Mouse (Mus musculus): ENCODE results near the gene Dnaja2. TPM values are rescaled to one million over a fixed set of nuclear protein-coding genes. Genes with fewer than 3 reads are reported as not detected.

Gene Dnaja2
- total RNA-seq (2021), result 148 and 164 TPM in 2 replicates
- long read RNA-seq, experiment 1, transcript Dnaja2-201 (9 exons, 2,919 nt), result major isoform, 174 of 192 reads
- long read RNA-seq, experiment 1, partial matches to known transcripts, result 9 of 192 reads
- long read RNA-seq, experiment 1, other reads (novel, unspliced or antisense), result 9 of 192 reads
- long read RNA-seq, experiment 2, transcript Dnaja2-201 (9 exons, 2,919 nt), result major isoform, 131 of 144 reads
- long read RNA-seq, experiment 2, partial matches to known transcripts, result 8 of 144 reads
- long read RNA-seq, experiment 2, other reads (novel, unspliced or antisense), result 5 of 144 reads

DNA sequence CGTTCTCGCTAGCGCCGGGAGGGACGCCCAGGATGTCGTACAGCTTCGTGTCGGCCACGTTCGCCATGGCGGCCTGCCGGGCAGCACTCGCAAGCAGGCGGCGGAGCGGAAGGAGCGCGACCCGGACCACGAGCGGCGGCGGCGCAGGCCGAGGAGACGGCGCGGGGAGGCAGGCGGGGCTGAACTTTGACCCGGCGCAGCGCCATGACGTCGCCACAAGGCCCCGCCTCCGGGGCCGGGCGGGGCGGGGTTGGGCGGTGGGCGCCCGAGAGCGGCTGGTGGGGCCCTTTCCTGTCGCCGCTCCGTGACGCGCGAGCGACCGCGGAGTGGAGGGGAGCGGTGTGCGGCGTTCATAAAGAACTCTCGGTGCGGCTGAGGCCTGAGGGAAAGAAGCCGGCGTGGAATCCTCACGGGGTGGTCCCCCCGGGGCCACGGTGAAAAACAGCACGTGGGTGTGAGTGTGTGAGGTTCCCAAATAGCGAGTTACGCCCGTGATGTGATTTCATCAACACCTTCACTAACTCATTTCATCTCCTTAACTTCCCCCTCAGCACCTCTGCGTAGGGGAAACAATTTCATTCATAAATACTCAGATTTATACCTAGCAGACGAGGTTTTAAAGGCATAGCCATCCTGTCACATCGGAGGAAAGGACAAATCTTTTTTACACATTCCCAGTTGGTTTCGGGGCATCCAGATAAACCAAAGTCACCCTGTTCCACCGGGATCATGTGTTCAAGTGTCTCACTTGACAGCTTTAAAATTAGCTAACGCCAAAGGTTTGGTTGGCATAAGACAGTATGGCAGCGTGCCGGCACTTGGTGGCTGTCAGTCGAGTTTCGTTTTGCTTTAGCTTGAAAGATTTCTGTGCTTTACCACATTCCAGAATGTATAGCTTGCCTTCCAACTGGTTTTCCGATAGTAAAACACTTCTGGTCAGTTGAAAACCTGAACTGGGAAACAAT is at the start of gene Dnaja2:
Dnaja2 (minus strand) TSS at position 164 of the 965 bp plus-strand sequence.
- DNase-seq, result peak; percentile 95

DNA sequence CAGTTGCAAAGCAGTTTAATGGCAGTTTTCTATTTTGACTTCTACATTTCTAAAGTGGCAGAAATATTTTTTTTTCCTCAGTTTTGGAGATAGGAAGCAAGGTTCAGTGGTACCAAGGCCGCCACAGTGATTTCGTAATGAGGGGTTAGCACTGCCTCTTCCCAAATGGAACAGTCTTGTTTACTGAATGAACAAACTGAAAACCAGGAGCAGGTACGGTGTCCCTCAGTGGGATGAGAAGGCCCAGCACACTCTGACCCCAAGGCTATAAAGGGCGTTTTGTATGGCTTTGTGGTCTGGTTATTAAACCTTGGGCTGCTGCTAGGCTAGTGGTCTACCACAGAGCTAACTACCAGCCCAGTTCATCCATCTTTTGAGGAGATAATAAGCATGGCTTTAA is 49.1 kb upstream of the Dnaja2 start:
- DNase-seq, result no peak

DNA sequence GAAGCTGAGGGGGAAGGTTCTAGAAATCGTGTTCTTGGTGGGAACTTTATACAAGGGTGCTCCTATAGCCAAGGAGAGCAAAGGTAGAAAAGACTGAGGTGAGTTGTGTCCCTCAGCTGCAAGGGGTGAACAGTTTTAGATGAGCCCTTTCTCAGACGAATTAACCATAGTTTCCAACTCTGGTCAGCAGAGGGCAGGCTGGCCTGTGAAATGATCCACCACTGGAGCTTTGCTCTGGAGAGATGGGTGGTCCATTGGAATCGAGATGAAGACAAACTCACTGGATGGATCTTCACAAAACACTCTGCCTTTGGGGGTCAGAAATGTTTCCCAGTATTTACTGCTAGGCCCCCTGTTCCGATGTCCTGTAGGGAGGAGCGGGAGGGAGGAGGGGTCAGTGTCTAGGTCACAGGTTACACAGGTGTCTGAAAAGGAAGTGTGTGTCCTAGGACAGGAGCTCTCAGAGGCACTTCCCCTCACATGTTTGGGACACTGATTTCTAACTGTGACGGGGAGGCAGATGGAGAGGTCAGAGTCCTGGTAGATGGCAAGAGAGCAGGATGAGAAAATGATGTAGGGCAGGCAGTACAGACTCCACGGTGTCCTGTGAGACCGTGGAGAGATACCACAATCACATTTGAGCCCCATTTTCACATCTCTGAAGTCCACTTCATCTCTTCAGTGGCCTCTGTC is 48.2 kb upstream of the Dnaja2 start:
- DNase-seq, result peak; percentile 72

DNA sequence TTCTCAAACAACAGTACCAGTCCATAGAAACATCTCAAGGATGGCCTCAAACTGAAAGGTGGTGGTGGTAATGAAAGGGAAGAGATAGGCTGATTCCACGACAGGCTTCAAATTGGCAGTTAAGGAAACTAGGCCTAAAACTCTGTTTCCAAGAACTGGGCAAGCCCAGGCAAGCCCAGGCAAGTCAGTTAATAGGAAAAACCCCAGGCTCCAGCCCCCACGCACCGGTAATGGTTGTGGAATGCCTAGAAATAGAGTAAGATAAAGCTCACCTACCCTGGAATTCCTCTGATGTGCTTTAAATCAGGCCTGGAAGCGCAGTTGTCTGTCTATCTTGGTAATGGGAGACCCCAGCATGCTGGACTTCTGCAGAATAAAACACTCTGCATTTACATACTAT is 47.6 kb upstream of the Dnaja2 start:
- no peak for DNase-seq

DNA sequence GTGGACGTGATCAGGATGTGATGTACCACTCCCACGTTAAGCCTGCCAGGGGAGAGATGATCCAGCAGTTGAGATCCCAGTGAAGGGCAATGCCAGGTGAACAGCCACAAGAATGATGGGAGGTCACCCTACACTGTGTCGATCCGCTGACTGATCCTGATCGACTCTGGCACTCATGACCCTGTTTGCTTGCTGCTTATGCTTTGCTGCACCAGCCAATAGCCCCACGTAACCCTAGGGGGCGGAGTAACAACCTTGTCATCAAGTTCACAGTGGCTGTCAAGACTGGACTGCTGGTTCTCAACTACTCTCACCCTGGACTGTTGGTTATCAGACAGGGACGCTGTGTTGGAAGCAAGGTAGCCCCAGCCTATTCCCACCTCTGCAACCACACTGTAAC is 46.6 kb upstream of the Dnaja2 start:
- no peak for DNase-seq

DNA sequence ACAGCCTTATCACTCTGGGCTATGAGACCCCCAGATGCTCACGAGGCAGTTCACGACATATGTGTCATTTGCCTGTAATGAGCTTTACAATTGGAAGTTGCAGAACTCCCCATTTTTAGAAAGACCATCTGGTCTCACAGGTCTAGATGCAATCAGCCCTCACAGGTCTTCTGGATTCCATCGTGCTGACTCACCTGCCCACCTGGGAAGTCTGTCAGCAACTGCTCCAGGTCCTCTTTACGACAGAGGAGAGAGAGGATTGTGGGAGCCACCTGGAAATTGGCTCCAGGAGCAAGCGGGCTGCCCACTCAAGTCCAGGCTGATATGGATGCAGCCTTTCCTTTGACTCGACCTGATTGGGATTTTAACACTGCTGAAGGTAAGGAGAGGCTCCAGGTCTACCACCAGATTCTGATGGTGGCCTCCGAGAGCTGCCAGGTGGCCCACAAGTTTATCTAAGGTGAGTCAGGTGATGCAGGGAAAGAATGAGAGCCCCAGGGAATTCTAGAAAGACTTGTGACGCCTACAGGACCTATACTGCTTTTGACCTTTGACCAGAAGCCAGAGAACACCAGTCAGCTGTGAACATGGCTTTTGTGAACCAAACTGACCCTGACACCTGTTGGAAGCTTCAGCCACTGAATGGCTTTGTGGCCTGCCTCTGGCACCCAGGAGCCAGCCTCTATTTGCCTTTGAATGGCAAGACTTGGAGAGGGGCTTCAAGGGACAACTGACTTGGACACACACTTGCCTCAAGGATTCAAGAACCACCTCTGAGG is 42.5 kb upstream of the Dnaja2 start:
- no peak for DNase-seq

DNA sequence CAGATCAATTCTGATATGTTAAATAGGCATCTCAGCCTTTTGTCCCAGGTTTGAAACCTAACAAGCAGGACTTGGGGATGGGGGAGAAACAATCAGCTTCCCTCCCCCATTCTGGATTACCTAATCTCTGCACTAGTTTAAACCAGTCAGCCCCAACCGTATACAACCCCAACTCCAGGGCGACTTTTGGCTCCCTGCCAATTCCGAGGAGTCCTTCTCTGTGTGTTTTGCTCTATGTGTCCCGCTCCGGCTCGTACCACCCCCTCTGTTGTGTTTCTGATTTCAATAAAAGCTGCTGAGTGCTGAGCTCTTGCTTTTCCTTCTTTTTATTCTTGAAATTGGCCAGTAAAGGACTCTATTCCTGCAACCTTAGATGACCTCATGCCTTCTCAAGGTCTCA is 40.2 kb upstream of the Dnaja2 start:
- DNase-seq, result peak; percentile 55

DNA sequence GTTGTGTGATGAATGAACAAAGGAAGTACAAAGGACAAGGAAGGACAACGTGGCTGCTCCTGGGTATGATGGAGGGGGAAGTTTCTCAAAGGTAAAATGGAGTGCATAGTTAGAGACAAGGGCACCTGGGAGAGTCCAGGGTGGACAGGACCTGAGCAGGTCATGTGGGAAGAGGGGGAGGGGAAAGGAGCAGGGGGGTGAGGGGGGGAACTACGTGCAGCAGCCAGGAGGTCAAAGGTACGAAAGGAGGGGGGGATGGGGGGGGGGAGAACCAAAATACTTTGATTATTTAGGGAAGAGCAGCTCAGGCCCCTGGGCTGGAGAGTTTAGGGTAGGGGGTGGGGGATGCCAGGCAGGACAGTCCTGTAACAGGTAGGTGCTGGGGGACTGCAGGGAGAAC is 39.8 kb upstream of the Dnaja2 start:
- DNase-seq, result no peak

DNA sequence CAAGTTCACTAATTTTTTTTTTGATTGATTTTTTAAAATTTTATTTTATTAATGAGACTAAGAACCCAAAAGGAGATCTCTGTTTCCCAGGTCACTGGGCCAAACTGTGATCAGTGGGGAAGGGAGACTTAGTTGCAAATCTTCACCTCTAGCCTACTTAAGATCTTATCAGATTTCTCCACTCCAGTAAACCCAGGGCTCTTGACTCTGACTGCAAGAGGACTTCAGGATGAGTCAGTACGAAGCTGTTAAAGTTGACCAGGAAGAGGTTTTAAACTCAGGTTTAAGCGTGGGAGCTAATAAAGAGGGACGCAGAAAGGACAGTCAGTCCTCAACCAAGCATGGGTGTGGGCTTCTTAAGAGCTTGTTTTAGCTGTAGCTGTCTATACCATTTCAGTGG is 38.2 kb upstream of the Dnaja2 start:
- DNase-seq, result no peak

DNA sequence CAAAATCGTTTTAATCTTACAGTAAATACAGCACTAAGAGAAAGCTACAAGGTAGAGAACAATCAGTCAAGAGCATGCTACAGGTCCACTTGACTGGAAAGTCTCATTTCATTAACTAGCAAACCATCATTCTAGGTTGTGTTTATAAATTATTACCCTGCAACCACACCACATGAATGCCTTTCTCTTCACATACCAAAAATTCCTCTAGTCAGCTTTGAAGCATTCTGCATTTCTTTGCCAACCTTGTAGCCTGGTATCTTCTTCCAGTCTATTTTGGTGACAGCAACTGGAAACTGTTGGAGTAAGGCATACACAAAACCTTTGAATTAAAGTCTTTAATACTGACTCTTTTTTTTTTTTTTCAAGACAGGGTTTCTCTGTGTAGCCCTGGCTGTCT is 36.4 kb upstream of the Dnaja2 start:
- no peak for DNase-seq

DNA sequence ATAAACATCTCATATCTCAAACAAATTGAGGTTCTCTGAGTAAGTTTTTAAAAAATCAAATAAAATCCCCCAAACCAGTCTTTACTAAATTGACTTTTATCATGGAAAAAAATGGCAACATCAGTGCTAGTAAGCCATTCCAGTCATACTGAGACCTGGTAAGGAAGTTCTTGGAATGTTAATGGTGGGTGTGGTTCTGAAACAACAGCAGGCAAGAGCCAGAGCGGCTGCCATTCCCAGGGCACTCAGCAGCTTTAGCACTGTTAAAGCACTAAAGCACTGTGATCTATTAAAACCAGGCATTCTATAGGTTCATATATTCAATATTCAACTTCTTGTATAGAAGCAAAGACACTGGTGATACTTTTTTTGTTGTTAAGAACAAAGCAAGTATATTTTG is 35.1 kb upstream of the Dnaja2 start:
- no peak for DNase-seq

DNA sequence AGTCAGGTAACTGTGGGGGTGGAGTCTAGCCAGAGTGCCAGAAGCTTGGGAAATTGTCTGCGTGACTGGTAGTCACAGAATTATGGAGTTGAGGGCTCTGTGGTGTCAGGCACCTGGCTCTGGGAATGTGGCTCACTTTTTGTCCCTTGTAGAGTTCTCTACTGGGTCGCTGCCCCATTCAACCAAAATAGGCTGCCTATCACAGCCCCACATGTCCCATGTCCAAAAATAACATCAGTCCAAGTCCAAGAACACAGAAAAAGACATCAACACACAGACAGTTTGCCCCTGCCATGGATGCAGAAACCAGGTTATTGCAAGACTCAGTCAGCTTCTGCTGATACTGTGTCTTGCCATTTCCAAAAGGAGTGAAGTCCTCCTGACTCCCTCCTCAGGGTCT is 33.5 kb upstream of the Dnaja2 start:
- no peak for DNase-seq

DNA sequence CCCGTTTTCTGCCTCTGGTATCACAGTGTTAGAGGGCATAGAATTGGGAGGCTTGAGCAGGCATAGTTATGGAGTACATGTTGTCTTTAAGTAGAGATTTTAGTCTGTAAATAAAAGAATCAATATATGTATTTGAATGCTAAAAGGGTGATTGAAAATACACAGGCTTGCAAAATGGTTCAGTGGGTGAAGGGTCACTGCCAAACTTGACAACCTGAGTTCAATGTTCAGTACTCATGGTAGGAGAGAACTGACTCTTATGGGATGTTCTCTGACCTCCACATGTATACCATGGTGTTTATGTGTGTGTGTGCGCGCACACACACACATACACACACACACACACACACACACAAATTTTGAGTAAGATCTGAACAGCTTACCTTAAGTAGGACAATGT is 22.5 kb upstream of the Dnaja2 start:
- no peak for DNase-seq

DNA sequence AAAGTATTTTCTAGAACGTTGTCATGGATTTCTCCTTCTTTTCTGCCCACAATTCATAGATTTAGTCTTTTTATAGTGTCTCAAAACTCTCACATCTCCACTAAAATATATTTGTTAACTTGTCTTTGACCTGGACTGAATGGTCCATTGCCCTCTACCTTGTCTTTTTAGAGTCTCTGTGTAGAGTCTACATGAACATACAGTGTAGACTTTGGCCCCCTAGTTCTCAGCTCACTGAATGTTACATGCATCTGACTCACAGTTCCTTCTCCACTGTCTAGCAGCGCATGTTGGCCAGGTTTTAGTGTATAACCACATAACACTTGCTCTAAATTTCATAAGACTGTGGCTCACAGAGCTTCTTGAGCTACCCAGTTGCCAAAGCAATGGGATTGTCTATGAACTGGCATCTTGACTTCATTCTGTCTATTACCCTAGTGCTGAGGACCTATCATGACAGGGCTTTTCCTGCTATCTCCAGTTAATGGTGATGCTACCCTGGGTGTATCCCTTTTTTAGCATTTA is 18.9 kb upstream of the Dnaja2 start:
- no peak for DNase-seq

DNA sequence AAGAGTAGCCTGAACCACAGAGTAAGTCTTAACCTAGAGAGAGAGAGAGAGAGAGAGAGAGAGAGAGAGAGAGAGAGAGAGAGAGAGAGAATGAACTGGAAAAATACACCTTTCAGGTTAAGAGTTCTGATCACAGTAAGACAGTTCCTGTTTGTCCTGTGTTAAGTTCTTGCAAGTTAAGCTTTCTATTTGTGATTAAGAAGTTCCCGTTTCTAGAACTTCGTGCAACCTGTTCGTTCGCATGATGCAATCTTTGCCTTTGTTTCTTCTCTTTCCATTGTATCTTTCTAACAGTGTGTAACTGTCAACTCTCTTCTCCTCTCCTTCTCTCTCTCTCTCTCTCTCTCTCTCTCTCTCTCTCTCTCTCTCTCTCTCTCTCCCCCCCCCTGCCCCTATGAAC is 15.3 kb upstream of the Dnaja2 start:
- DNase-seq, result no peak

DNA sequence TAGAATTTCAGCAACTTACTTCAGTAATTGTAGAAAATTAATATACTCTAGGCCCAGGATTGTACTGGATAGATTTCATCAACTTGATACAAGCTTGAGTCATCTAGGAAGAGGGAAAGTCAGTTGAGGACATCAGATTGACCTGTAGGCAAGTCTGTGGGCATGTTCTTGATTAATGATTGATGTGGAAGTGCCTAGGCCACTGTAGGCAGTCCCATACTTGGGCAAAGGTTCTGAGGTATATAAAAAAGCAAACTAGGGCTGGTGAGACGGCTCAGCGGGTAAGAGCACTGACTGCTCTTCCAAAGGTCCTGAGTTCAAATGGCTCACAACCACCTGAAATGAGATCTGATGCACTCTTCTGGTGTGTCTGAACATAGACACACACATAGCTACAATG is 12.7 kb upstream of the Dnaja2 start:
- DNase-seq, result no peak

DNA sequence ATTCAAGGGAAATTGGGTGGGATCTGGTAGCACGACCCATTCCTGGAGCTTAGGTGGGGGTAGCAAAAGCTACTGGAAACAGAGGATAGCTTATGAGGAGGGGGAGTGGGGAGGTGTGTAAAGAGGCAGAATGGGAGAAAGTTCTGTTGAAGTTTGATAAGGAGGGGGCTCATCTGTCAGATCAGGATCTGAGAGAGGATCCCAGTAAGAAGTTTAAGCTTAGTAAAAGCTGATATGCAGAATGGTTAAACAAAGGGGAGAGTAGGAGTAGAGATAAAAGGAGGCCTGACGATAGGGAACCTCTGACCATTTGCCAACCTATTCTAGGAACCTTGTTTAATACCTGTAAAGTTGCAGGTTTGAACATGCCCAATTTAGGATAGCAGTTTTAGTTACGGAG is 10.0 kb upstream of the Dnaja2 start:
- DNase-seq, result no peak

DNA sequence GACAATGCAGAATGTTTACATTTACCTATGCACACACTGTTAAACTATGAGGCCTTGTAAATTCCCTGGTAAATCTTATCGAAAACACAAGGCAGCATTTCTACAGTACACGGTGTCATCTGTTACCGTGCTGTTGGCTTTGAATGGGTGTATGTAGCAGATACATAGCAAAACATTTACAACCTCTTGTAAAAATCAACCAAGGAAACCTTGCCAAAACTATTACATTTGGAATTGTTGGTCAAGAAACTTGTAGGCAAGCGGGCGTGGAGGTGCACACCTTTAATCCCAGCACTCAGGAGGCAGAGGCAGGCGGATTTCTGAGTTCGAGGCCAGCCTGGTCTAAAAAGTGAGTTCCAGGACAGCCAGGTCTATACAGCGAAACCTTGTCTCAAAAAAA is 8.2 kb upstream of the Dnaja2 start:
- DNase-seq, result no peak

DNA sequence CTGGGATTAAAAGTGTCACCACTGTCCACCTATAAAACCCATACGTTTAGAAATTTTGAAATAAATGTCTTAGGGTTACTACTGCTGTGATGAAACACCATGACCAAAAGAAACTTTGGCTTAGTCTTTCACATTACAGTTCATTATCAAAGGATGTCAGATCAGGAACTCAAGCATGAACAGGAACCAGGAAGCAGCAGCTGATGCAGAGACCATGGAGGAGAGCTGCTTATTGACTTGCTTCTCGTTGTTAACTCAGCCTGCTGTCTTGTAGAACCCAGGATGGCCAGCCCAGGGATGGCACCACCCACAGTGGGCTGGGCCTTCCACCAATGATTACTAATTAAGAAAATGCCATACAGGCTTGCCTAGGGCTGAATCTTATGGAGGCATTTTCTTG is 4.8 kb upstream of the Dnaja2 start:
- DNase-seq, result no peak

DNA sequence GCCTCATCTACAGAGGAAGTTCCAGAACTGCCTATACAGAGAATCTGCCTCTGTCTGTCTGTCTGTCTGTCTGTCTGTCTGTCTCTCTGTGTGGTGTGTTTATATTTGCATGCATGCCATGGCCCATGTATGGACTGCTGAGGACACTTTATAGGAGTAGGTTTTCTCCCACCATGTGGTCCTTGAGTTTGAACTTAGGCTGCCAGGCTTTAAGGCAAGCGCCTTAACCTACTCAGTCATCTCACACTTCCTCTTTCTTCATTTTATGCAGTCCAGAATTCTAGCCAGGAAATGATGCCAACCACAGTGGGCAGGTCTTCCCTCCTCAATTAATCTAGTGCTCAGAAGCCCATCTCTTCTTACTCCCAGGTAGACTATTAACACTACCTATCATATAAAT is 4.1 kb upstream of the Dnaja2 start:
- no peak for DNase-seq

DNA sequence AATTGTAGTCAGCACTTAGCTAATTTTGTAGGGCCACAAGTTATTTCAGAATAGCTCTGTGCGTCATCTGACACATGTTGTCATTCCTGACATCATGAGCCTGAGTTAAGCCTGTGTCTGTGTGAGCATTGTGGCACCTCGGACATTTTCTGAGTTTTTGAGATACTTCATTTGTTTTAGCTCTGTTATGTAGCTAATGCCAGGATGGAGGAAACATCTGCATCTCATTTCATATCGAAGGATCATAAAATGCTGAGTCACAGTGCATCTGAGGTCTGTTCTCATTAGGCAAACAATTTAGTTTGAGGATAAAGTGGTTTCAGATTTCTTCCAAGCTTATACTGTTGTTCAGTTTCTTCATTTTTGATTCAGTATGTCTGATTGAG is 2.5 kb upstream of the Dnaja2 start:
- DNase-seq, result no peak

DNA sequence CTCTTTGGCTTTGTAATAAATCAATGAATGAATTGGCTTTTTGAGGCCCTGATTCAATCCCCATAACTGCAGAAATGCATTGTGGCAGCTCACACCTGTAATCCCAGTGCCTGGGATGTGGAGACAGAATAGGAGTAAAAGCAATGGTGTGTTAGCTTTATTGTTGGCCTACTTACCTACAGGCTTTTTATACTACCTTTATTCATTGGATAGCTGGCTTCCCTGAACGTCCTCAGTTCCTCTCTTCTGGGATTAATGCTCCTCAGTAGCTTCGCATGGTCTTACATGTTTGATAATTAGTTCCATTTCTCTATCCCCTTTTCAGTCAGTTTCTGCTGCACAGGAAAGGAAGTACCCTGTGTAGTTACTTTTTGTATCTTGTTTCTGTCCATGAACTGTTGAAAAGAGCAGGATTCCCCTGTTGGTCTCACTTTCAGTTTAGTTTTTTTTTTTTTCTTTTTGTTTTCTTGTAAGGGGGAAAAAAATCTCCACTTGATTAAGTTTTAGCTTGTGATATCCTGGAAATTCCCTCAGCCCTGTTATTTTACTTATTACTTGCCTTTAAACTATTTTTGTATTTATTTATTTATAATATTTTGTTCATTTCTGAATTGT is 1.9 kb upstream of the Dnaja2 start:
- DNase-seq, result no peak
